ENCODE assay signal across 9 mouse cellular contexts in genomic region chr6:31113558-31114326, GRCm38 (mm10).
DNase-seq lines count a peak whose midpoint lies in the region; ATAC-seq and TF ChIP-seq lines count a peak whose summit lies in the region.
"Had no signal": no experiment of that assay in that cellular context is flagged by ENCODE, and none has a peak within 500 bp of the region (broad histone marks: within the 10 kb centered on the region; RNA-seq: fewer than 3 reads in every experiment).

No protein-coding gene starts in this region.

- no peak overlapping the region for H3K4me3 ChIP-seq in kidney, embryonic 14.5 days (ENCODE audit: low read length)
- no peak overlapping the region for H3K4me3 ChIP-seq in heart, embryonic 11.5 days (ENCODE audit: low read depth, low read length)
- peak overlapping the region; percentile 31 for H3K4me3 ChIP-seq in liver, embryonic 12.5 days
- peak overlapping the region; percentile 4 for H3K4me3 ChIP-seq in myocyte
- H3K4me3 ChIP-seq in forebrain, embryonic 10.5 days: no peak overlapping the region
- no peak overlapping the region for H3K4me3 ChIP-seq in hindbrain, embryonic 14.5 days (replicated peaks; ENCODE audit: low read length)

- H3K4me1 ChIP-seq in kidney, embryonic 14.5 days (ENCODE audit: control insufficient read depth, insufficient read depth, low read length): no peaks in the 10 kb centered on the region
- H3K4me1 ChIP-seq in heart, embryonic 11.5 days (ENCODE audit: control insufficient read depth, insufficient read depth, low read length): peaks cover 39% of the 10 kb centered on the region
- peaks cover 75% of the 10 kb centered on the region for H3K4me1 ChIP-seq in liver, embryonic 12.5 days
- H3K4me1 ChIP-seq in forebrain, embryonic 10.5 days: peaks cover 41% of the 10 kb centered on the region
- H3K4me1 ChIP-seq in hindbrain, embryonic 14.5 days (replicated peaks; ENCODE audit: control insufficient read depth, insufficient read depth, low read length): no peaks in the 10 kb centered on the region

- peak; percentile 73 for DNase-seq in kidney, adult 11 months
- DNase-seq in layer of hippocampus, adult 18-20 months (ENCODE audit: low spot score in 2 of 2): no peak
- no peak for DNase-seq in forebrain, embryonic 10.5 days (ENCODE audit: extremely low spot score, low spot score)
- DNase-seq in hindbrain, embryonic 14.5 days (ENCODE audit: low spot score): no peak
- DNase-seq: forebrain, postnatal 0 days had no signal

- no peak overlapping the region for H3K27ac ChIP-seq in kidney, embryonic 14.5 days (ENCODE audit: low read depth, low read length)
- H3K27ac ChIP-seq in heart, embryonic 11.5 days (ENCODE audit: low read depth, low read length): peak overlapping the region; percentile 30; the same call in 1 of the 2 replicates
- H3K27ac ChIP-seq in liver, embryonic 12.5 days: peak overlapping the region; percentile 81
- H3K27ac ChIP-seq in forebrain, embryonic 10.5 days: no peak overlapping the region
- no peak overlapping the region for H3K27ac ChIP-seq in hindbrain, embryonic 14.5 days

- no peaks in the 10 kb centered on the region for H3K27me3 ChIP-seq in kidney, embryonic 14.5 days (ENCODE audit: control insufficient read depth, insufficient read depth, low read length)
- H3K27me3 ChIP-seq in heart, embryonic 11.5 days (ENCODE audit: control insufficient read depth, insufficient read depth, low read length): no peaks in the 10 kb centered on the region
- H3K27me3 ChIP-seq in liver, embryonic 12.5 days (replicated peaks): no peaks in the 10 kb centered on the region
- H3K27me3 ChIP-seq in myocyte (ENCODE audit: control insufficient read depth, insufficient read depth, insufficient read length): no peaks in the 10 kb centered on the region
- no peaks in the 10 kb centered on the region for H3K27me3 ChIP-seq in forebrain, embryonic 10.5 days (ENCODE audit: poor library complexity, severe bottlenecking)
- no peaks in the 10 kb centered on the region for H3K27me3 ChIP-seq in hindbrain, embryonic 14.5 days (ENCODE audit: control insufficient read depth, insufficient read depth, low read length)

- peaks cover 2% of the 10 kb centered on the region; the same call in 1 of the 2 replicates for H3K9me3 ChIP-seq in kidney, embryonic 14.5 days (ENCODE audit: control insufficient read depth, low read length)
- H3K9me3 ChIP-seq in heart, embryonic 11.5 days (replicated peaks; ENCODE audit: control insufficient read depth, low read length): no peaks in the 10 kb centered on the region; the same call in 1 of the 2 replicates
- 0 out of 2 replicates have a peak, but pooled peaks cover 11% of the 10 kb centered on the region for H3K9me3 ChIP-seq in liver, embryonic 12.5 days (replicated peaks)
- H3K9me3 ChIP-seq in forebrain, embryonic 10.5 days: peaks cover 9% of the 10 kb centered on the region
- H3K9me3 ChIP-seq in hindbrain, embryonic 14.5 days (ENCODE audit: control insufficient read depth, low read length): peaks cover 8% of the 10 kb centered on the region

- H3K36me3 ChIP-seq in kidney, embryonic 14.5 days (ENCODE audit: control insufficient read depth, insufficient read depth, low read length): no peaks in the 10 kb centered on the region
- H3K36me3 ChIP-seq in heart, embryonic 11.5 days (ENCODE audit: control insufficient read depth, insufficient read depth, low read length): no peaks in the 10 kb centered on the region
- H3K36me3 ChIP-seq in liver, embryonic 12.5 days: peaks cover 18% of the 10 kb centered on the region
- H3K36me3 ChIP-seq in myocyte (ENCODE audit: control insufficient read depth, insufficient read depth): peaks cover 5% of the 10 kb centered on the region
- no peaks in the 10 kb centered on the region for H3K36me3 ChIP-seq in forebrain, embryonic 10.5 days (replicated peaks)
- no peaks in the 10 kb centered on the region for H3K36me3 ChIP-seq in hindbrain, embryonic 14.5 days (replicated peaks; ENCODE audit: control insufficient read depth, insufficient read depth)

- no peak for ATAC-seq in kidney, embryonic 14.5 days (ENCODE audit: low FRiP score, low TSS enrichment)
- no peak for ATAC-seq in heart, embryonic 11.5 days (replicated peaks; ENCODE audit: insufficient number of reproducible peaks, low FRiP score, low TSS enrichment)
- ATAC-seq in liver, embryonic 12.5 days: peak; percentile 58; the same call in 1 of the 2 replicates
- no peak for ATAC-seq in hindbrain, embryonic 14.5 days (ENCODE audit: low FRiP score)
- ATAC-seq: forebrain, postnatal 0 days had no signal

- H3K4me2 ChIP-seq in kidney, embryonic 14.5 days (replicated peaks; ENCODE audit: low read depth, low read length): no peak overlapping the region
- no peak overlapping the region for H3K4me2 ChIP-seq in heart, embryonic 11.5 days
- peak overlapping the region; percentile 67 for H3K4me2 ChIP-seq in liver, embryonic 12.5 days
- peak overlapping the region; percentile 66 for H3K4me2 ChIP-seq in myocyte (ENCODE audit: low read depth)
- H3K4me2 ChIP-seq in hindbrain, embryonic 14.5 days (replicated peaks): no peak overlapping the region

- H3K79me2 ChIP-seq in myocyte (ENCODE audit: control insufficient read depth, insufficient read depth): peaks cover 100% of the 10 kb centered on the region

- H3K9ac ChIP-seq in kidney, embryonic 14.5 days (ENCODE audit: low read depth, low read length): no peak overlapping the region
- H3K9ac ChIP-seq in heart, embryonic 11.5 days (ENCODE audit: low read depth, low read length): no peak overlapping the region
- H3K9ac ChIP-seq in liver, embryonic 12.5 days: peak overlapping the region; percentile 37; the same call in 1 of the 2 replicates
- no peak overlapping the region for H3K9ac ChIP-seq in hindbrain, embryonic 14.5 days
- H3K9ac ChIP-seq: forebrain, postnatal 0 days had no signal

- no peak overlapping the region for H3ac ChIP-seq in myocyte (ENCODE audit: control insufficient read depth, insufficient read length)

- 81% methylated on average over 21 of the region's 21 CpGs for WGBS in kidney, embryonic 14.5 days
- WGBS in heart, embryonic 11.5 days (ENCODE audit: insufficient replicate concordance): 78% methylated on average over 21 of the region's 21 CpGs
- 67% methylated on average over 21 of the region's 21 CpGs for WGBS in liver, embryonic 12.5 days (ENCODE audit: insufficient replicate concordance)
- WGBS in forebrain, embryonic 10.5 days: 93% methylated on average over 21 of the region's 21 CpGs
- 93% methylated on average over 21 of the region's 21 CpGs for WGBS in hindbrain, embryonic 14.5 days

- TF ChIP-seq POLR2A in myocyte (IDR thresholded peaks at IDR 0.05; ENCODE audit: insufficient read length, low read depth): peak; percentile 76

TF ChIP-seq in myocyte, 11 proteins besides CTCF, POLR2A, EP300 and RAD21:
- peak in 1 of 3 experiments; percentile 21 for TF ChIP-seq MYOD1 (IDR thresholded peaks at IDR 0.05; ENCODE audit: control insufficient read depth in 1 of 3, insufficient read length in 2 of 3, low read depth in 2 of 3)
- TF ChIP-seq POLR2AphosphoS2 (IDR thresholded peaks at IDR 0.05; ENCODE audit: insufficient read length, low read depth): peak; percentile 83
- TF ChIP-seq MYOG (IDR thresholded peaks at IDR 0.05; ENCODE audit: control insufficient read depth in 1 of 3, insufficient read depth in 1 of 3, insufficient read length in 2 of 3, low read depth in 2 of 3): peak in 1 of 3 experiments; percentile 16
- no peak for TF ChIP-seq E2F4 (IDR thresholded peaks at IDR 0.05; ENCODE audit: insufficient read depth)

Comparison
In these comparisons a context has a peak if more than half of its experiments do, and no peak if none do; other contexts are left out.
1. H3K27ac ChIP-seq: peak in heart, embryonic 11.5 days (single experiment) and liver, embryonic 12.5 days (single experiment); none in kidney, embryonic 14.5 days (single experiment), forebrain, embryonic 10.5 days (single experiment) and hindbrain, embryonic 14.5 days (single experiment).
2. H3K4me2 ChIP-seq: peak in liver, embryonic 12.5 days (single experiment) and myocyte (single experiment); none in kidney, embryonic 14.5 days (single experiment), heart, embryonic 11.5 days (single experiment) and hindbrain, embryonic 14.5 days (single experiment).
3. H3K4me3 ChIP-seq: peak in liver, embryonic 12.5 days (single experiment) and myocyte (single experiment); none in kidney, embryonic 14.5 days (single experiment), heart, embryonic 11.5 days (single experiment), forebrain, embryonic 10.5 days (single experiment) and hindbrain, embryonic 14.5 days (single experiment).